Mouse (Mus musculus): Measurements from ENCODE around the gene Ncf1. TPM values are rescaled to one million over a fixed set of nuclear protein-coding genes. Genes with fewer than 3 reads are reported as not detected.

The Ncf1 gene
- total RNA-seq, 2 experiments from 2014 or later, result 6.4 to 7.7 TPM

GRCm38 (mm10) chr5:134246146-134246545 lies 16.7 kb upstream of the Ncf1 start:
- no peak for DNase-seq (ENCODE audit: low spot score in 2 of 2)

- DNase-seq (ENCODE audit: low spot score in 2 of 2), result no peak
Observed at GRCm38 (mm10) chr5:134244890-134245289, 15.5 kb upstream of the Ncf1 start.

- DNase-seq (ENCODE audit: low spot score in 2 of 2), result no peak
Observed at GRCm38 (mm10) chr5:134243661-134244436, 14.4 kb upstream of the Ncf1 start.

- no peak for DNase-seq (ENCODE audit: low spot score in 2 of 2)
Observed at GRCm38 (mm10) chr5:134241831-134242230, 12.4 kb upstream of the Ncf1 start.

- no peak for DNase-seq (ENCODE audit: low spot score in 2 of 2)
Observed at GRCm38 (mm10) chr5:134237936-134238760, 8.7 kb upstream of the Ncf1 start.

GRCm38 (mm10) chr5:134237508-134237907 lies 8.1 kb upstream of the Ncf1 start:
- DNase-seq (ENCODE audit: low spot score in 2 of 2), result no peak

- DNase-seq (ENCODE audit: low spot score in 2 of 2), result no peak
Observed at GRCm38 (mm10) chr5:134236796-134237195, 7.4 kb upstream of the Ncf1 start.

GRCm38 (mm10) chr5:134236241-134236640 lies 6.8 kb upstream of the Ncf1 start:
- no peak for DNase-seq (ENCODE audit: low spot score in 2 of 2)

GRCm38 (mm10) chr5:134235111-134235510 lies 5.7 kb upstream of the Ncf1 start:
- DNase-seq (ENCODE audit: low spot score in 2 of 2), result no peak

GRCm38 (mm10) chr5:134234205-134234604 lies 4.8 kb upstream of the Ncf1 start:
- DNase-seq (ENCODE audit: low spot score in 2 of 2), result no peak

GRCm38 (mm10) chr5:134233244-134233651 lies 3.8 kb upstream of the Ncf1 start:
- DNase-seq (ENCODE audit: low spot score in 2 of 2), result no peak

GRCm38 (mm10) chr5:134232568-134232967 lies 3.1 kb upstream of the Ncf1 start:
- DNase-seq (ENCODE audit: low spot score in 2 of 2), result no peak

GRCm38 (mm10) chr5:134232111-134232510 lies 2.7 kb upstream of the Ncf1 start:
- DNase-seq (ENCODE audit: low spot score in 2 of 2), result no peak

- DNase-seq (ENCODE audit: low spot score in 2 of 2), result no peak
Observed at GRCm38 (mm10) chr5:134231376-134231775, 2.0 kb upstream of the Ncf1 start.

GRCm38 (mm10) chr5:134228249-134228638 lies 1.2 kb downstream of the Ncf1 start:
- no peak for DNase-seq (ENCODE audit: low spot score in 2 of 2)

GRCm38 (mm10) chr5:134227574-134228248 lies 1.7 kb downstream of the Ncf1 start:
- no peak for DNase-seq (ENCODE audit: low spot score in 2 of 2)

- DNase-seq (ENCODE audit: low spot score in 2 of 2), result no peak
Observed at GRCm38 (mm10) chr5:134226946-134227345, 2.5 kb downstream of the Ncf1 start.

GRCm38 (mm10) chr5:134225110-134225901 lies 4.1 kb downstream of the Ncf1 start:
- no peak for DNase-seq (ENCODE audit: low spot score in 2 of 2)

GRCm38 (mm10) chr5:134221708-134222150 lies 7.7 kb downstream of the Ncf1 start:
- DNase-seq (ENCODE audit: low spot score in 2 of 2), result no peak

- DNase-seq (ENCODE audit: low spot score in 2 of 2), result no peak
Observed at GRCm38 (mm10) chr5:134221278-134221677, 8.1 kb downstream of the Ncf1 start.

GRCm38 (mm10) chr5:134217900-134218299 lies 11.5 kb downstream of the Ncf1 start:
- no peak for DNase-seq (ENCODE audit: low spot score in 2 of 2)

Data from gastrocnemius, postnatal 4 days (tissue).